ENCODE assay signal across 13 mouse cellular contexts in genomic region chr7:136676987-136677545, GRCm38 (mm10).
"Had no signal": no experiment of that assay in that cellular context is flagged by ENCODE, and none has a peak within 500 bp of the region (broad histone marks: within the 10 kb centered on the region; RNA-seq: fewer than 3 reads in every experiment).

No protein-coding gene starts in this region.

- H3K4me1 ChIP-seq: stomach, embryonic 15.5 days had no signal

- H3K9me3 ChIP-seq: kidney, embryonic 15.5 days; limb, embryonic 13.5 days; neural tube, embryonic 12.5 days; stomach, embryonic 15.5 days had no signal

- H3K4me2 ChIP-seq: limb, embryonic 13.5 days; neural tube, embryonic 12.5 days; stomach, embryonic 15.5 days had no signal

- H3K36me3 ChIP-seq: kidney, embryonic 15.5 days; limb, embryonic 13.5 days; neural tube, embryonic 12.5 days; stomach, embryonic 15.5 days had no signal

- H3K4me3 ChIP-seq: kidney, embryonic 15.5 days; limb, embryonic 13.5 days; myocyte; neural tube, embryonic 12.5 days; stomach, embryonic 15.5 days had no signal

- DNase-seq: kidney, adult 2 months; kidney, postnatal 14 days; left cerebral cortex, postnatal 4 days; lung, adult 18-20 months; right cerebral cortex, postnatal 14 days; thymus, adult 2 months; thymus, postnatal 25 days had no signal

- H3K27me3 ChIP-seq: neural tube, embryonic 12.5 days had no signal

- H3K9ac ChIP-seq: kidney, embryonic 15.5 days; limb, embryonic 13.5 days; liver, embryonic 14.5 days; neural tube, embryonic 12.5 days; stomach, embryonic 15.5 days had no signal

- H3K27ac ChIP-seq: kidney, embryonic 15.5 days; limb, embryonic 13.5 days; liver, embryonic 14.5 days; neural tube, embryonic 12.5 days; stomach, embryonic 15.5 days had no signal
